Mouse (Mus musculus) adrenal gland, postnatal 10 days (tissue): ENCODE data around the gene Tecpr1. TPM values are rescaled to one million over a fixed set of nuclear protein-coding genes. Genes with fewer than 3 reads are reported as not detected.

Experiments used
- DNase-seq: peaks from one replicate; pipeline ENCODE4 v3.0.0; 2021; ENCODE audit warnings: mixed read lengths
- total RNA-seq, 2 experiments: library from RNA; stranded (reverse); gene quantifications; 2 replicates each; pipeline ENCODE4 v1.2.3; 2021

Gene Tecpr1
- total RNA-seq, 2 experiments from 2014 or later, result 56.9 to 67.2 TPM

GRCm38 (mm10) chr5:144251876-144252577 is 28.6 kb upstream of the Tecpr1 start:
- no peak for DNase-seq

GRCm38 (mm10) chr5:144249871-144250270 is 26.5 kb upstream of the Tecpr1 start:
- DNase-seq, result no peak

- DNase-seq, result peak; percentile 37
These were observed 24.6 kb upstream of the Tecpr1 start for GRCm38 (mm10) chr5:144247906-144248585.

- no peak for DNase-seq
These were observed 23.9 kb upstream of the Tecpr1 start for GRCm38 (mm10) chr5:144247307-144247706.

GRCm38 (mm10) chr5:144246669-144247068 is 23.3 kb upstream of the Tecpr1 start:
- no peak for DNase-seq

GRCm38 (mm10) chr5:144245592-144245991 is 22.2 kb upstream of the Tecpr1 start:
- no peak for DNase-seq

GRCm38 (mm10) chr5:144243901-144244487 is 20.6 kb upstream of the Tecpr1 start, which contains the start of gene Bri3:
Gene Bri3, plus strand, starts transcription at chr5:144244437.
- DNase-seq, result no peak

GRCm38 (mm10) chr5:144238969-144239368 is 15.6 kb upstream of the Tecpr1 start:
- DNase-seq, result no peak

- DNase-seq, result no peak
These were observed 11.3 kb upstream of the Tecpr1 start for GRCm38 (mm10) chr5:144234714-144235113.

GRCm38 (mm10) chr5:144234222-144234621 is 10.8 kb upstream of the Tecpr1 start:
- no peak for DNase-seq

GRCm38 (mm10) chr5:144232531-144232930 is 9.1 kb upstream of the Tecpr1 start:
- DNase-seq, result no peak

GRCm38 (mm10) chr5:144231410-144231809 is 8.0 kb upstream of the Tecpr1 start:
- DNase-seq, result no peak

GRCm38 (mm10) chr5:144230216-144230615 is 6.8 kb upstream of the Tecpr1 start:
- DNase-seq, result no peak

- DNase-seq, result no peak
These were observed 2.8 kb upstream of the Tecpr1 start for GRCm38 (mm10) chr5:144226220-144226619.

- no peak for DNase-seq
These were observed 743 bp upstream of the Tecpr1 start for GRCm38 (mm10) chr5:144223899-144224816.

- peak; percentile 70 for DNase-seq
These were observed 458 bp downstream of the Tecpr1 start for GRCm38 (mm10) chr5:144222811-144223502.

GRCm38 (mm10) chr5:144221305-144221704 is 2.1 kb downstream of the Tecpr1 start:
- peak; percentile 50 for DNase-seq

- DNase-seq, result no peak
These were observed 3.5 kb downstream of the Tecpr1 start for GRCm38 (mm10) chr5:144219936-144220335.

GRCm38 (mm10) chr5:144219306-144219705 is 4.1 kb downstream of the Tecpr1 start:
- peak; percentile 44 for DNase-seq

GRCm38 (mm10) chr5:144218061-144218460 is 5.4 kb downstream of the Tecpr1 start:
- DNase-seq, result no peak

- DNase-seq, result no peak
These were observed 7.4 kb downstream of the Tecpr1 start for GRCm38 (mm10) chr5:144215992-144216391.

GRCm38 (mm10) chr5:144214453-144214852 is 9.0 kb downstream of the Tecpr1 start:
- DNase-seq, result peak; percentile 81
